Mouse (Mus musculus): ENCODE results near the gene Abcc4.
A peak's percentile ranks its signal among the peaks of the same experiment; 100 is the strongest.
"Not testable (repeated sequence)": the region's sequence is repeated elsewhere in the genome, so short reads cannot be mapped to it uniquely, and the experiment has no call there.

Gene Abcc4

DNA sequence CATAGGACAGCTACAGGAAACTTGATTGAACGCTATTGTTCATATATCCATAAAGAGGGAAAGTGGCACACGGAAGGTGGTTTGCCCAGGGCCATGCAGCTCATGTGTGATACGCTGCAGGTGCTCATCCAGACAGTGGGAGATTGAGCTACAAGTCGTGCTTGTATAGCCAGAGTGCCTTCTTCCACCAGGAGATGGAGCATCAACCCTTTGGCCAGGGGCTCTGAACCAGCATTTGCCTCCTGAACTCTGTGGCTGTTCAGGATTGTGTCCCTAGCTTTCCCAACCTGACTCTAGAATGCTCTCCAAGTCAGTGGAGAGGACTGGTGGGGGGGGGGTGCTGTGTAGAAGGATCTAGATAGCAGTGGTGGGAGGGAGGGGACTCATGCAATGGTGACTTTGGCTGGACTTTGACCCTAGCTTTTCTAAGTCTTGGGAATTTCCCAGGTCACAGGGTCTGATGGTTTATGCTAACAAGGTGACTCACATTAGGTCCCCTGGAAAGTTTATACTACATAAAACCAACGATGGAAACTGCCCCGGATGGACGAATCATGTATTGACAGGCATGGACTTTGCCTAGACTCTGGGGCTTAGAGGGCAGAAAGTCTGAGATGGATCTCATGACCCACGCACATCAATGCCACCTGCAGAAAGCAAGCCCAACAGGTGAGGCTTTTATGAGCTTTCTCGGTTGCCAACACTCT, 27.6 kb downstream of the Abcc4 start:
- DNase-seq (ENCODE audit: low spot score in 2 of 2): no peak

DNA sequence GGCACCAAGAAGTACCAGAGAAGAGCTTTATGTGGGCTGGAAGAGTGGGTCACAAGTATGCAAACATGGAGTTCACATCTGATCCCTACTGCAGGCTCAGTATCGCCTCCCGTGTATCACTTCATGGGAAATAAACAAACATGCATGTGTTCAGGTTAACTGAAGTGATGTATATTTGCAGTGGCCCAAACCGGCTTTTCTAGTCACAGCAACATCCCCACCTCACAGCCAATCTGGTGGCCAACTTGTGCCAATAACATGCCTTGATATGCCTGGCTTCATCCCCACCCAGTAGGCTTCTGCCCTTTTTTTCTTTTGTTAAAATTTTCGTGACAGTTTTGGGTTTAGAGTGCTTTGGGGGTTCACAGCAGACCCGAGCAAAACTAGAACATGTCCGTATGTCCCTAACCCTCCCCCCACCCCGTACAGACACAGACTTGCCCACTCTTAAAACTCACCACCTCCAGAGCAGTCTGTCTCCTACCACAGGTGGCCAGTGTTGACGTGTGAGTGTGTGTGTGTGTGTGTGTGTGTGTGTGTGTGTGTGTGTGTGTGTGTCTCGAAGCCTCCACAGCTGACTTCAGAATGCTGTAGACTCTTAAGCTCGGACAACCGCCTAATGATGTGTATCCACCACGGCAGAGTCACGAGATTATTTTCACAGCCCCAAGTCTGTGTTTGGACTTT, 29.6 kb downstream of the Abcc4 start:
- no peak for DNase-seq (ENCODE audit: low spot score in 2 of 2)

DNA sequence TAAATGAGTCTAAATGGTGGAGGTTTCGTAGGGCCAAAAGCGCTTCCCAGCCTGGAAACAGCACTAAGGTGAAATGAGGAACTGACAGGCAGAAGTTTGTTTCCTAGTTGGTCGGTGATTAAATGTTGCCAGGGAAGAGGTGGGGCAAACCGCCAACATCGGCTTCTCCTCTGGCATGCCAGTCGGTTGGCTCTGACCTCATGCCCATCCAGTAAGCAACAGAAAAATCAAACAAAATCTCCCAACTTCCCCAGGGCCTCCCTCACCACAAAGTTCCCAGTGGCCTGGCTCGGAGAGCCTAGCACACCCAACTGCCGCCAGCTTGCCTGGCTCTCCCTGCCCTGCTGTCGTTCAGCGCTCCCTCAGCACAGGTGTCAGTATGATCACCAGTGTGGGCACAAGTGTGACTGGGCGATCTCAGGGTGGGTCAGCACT, 31.3 kb downstream of the Abcc4 start:
- peak; percentile 60 to 61 for DNase-seq (ENCODE audit: low spot score in 2 of 2)

DNA sequence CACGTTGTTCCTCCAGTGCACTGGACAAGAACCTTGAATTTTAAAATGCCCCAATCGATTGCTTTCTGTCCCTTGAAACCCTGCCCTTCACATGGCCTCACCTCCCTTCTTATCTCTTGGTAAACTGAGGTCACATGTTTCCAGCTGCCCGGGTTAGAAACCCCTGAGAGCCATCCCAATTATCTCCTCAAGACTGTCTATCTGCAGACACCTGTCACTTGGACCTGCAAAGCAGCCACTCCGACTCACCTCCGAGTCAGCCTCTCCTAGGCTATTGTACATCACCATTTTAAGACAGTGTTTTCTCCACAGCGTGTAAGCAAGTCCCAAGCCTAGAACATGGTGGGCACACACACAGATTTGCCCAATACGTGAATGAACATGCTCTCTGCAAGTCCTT, 31.8 kb downstream of the Abcc4 start:
- DNase-seq (ENCODE audit: low spot score in 2 of 2): no peak

DNA sequence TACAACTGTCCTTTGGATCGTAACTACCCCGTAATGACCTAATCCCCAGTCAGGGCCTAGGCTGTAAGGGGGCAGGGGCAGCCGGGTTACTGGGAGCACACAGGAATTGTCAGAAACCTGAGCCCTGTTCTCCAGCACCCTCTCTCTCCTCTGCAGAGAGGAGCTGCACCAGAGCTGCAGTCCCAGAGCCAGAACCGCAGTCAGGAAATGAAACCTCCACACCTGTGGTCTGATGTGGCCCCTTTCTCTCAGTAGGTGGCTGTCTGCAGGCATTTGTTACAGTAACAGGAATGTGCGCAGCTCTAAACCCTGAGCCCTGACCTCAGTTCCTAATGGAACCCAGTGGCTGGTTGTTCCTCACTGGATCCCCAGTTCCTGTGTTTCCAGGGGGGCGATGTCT, 32.5 kb downstream of the Abcc4 start:
- DNase-seq (ENCODE audit: low spot score in 2 of 2): no peak

DNA sequence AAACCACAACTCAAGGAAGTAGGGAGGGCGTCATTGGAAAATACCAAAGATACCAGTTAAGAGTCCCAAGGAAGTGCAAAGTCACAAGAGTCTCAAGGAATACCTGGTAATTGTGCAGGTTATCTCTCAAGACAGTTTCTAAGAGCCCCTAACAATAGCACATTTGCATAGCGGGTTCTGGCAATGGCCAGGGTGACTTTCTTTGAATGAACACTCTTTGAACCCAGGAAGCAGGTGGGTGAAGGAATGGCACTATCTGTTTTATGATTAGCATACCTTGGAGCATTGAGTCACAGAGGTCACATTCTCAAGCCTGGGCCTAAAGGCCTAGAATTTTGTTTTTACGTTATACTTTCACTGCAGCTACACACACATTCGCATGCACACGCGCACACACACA, 33.1 kb downstream of the Abcc4 start:
- not testable (repeated sequence) for DNase-seq (ENCODE audit: low spot score in 2 of 2)

DNA sequence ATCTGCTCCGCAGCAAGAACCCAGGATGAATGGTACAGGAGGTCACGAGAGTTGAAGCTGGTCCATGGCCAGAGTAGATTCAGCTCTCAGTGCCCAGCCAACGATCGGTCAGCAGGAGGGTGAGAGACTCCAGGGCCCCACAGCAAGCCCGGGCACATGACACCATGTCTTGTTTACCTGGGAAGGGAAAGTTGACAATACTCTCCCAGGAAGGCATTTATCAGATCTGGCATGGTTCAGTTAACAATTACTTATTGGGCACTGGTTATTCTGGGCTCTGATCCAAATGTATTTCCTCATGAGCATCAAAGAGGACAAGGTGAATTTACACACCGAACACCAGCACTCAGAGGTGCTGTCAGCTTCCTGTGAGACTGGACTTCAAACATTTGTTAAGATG, 38.5 kb downstream of the Abcc4 start:
- DNase-seq (ENCODE audit: low spot score in 2 of 2): no peak

DNA sequence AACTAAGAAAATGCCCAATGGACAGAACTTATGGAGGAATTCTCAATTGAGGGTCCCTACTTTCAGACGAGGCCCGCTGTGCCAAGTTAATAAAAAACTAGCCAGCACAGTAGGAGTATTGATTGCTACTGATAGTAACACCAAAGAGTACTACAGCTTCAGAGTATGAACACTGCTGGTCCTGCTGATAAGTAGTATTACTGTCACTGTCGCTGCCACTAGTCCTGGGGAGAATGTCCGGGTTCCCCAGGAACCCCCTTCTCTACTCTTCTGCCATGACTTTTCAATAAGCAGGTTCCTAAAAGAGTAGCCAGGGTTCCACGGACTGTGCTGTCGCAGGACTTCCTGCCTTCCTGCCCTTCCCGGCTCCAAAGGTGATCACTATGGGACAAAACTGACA, 41.4 kb downstream of the Abcc4 start:
- no peak for DNase-seq (ENCODE audit: low spot score in 2 of 2)

DNA sequence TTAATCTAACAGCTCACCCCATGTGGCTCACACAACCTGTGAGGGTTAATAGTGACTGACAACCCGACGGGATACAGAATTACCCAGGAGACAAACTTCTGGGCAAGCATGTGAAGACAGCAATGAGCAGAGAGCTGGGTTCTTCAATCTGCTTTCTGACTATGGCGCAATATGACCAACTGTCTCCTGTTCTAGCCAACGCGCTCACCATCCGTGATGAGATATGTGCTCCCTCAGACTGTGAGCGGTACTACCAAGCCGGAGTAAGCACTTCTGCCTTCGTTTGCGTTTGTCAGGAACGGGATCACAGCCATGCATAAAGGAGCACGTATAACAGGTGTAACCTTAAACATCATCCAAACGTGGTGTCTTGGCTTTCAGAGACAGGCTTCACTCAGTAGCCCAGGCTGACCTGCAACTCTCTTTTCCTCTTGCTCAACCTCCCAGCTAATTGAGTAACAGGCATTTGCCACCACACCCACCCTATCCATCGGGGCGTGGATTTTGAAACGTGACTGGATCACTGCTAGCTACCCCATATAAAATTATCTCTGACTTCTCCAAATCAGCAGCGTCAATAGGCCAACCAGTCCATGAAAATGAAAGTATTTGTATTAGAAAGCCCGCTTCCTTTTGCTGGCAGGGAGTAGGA, 43.3 kb downstream of the Abcc4 start:
- no peak for DNase-seq (ENCODE audit: low spot score in 2 of 2)

DNA sequence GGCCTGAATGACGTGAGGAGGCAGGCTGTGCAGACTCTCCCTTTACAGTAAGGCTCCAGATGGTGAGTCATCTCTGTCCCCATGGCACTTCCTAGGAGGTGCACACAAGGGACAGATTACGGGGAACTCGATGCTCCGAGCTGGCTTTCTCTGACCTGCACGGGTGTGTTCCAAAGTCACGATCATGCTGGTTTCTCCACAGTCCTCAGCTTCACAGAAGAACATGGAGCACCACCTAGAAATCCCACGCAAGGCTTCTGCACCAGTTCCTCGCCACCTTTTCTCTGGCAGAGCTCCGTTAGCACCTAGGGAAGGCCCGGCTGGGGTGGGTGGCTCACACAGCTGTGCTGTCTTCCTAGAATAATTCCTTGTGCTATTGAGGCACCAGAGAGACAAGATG, 43.9 kb downstream of the Abcc4 start:
- DNase-seq (ENCODE audit: low spot score in 2 of 2): no peak

DNA sequence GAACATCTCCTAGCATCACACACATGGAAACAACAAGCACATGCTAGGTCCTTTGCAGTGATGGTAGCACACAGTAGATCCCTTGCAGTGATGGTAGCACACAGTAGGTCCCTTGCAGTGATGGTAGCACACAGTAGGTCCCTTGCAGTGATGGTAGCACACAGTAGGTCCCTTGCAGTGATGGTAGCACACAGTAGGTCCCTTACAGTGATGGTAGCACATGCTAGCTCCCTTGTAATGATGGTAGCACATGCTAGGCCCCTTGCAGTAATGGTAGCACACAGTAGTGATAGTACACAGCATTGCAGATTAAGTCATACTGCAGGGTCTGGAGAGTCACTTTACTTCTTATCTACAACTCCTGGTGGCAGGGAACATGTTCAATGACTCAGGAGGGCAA, 46.8 kb downstream of the Abcc4 start:
- no peak for DNase-seq (ENCODE audit: low spot score in 2 of 2)

DNA sequence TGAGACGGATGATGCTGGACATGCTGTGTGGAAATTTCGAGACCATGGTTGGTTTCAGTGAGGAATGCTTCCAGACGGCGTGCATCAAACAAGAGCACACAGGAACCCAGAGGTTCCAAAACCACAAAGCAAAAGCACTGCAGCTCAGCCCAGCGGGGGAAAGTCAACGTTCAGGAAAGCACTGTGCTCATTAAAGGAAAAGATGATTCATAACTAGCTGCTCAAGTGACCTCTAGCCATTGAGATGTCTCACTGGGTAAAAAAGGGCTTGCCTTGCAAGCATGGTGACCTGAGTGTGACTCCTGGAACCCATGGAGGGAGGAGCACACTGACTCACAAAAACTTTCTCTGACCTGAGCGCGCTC, 47.7 kb downstream of the Abcc4 start:
- no peak for DNase-seq (ENCODE audit: low spot score in 2 of 2)

DNA sequence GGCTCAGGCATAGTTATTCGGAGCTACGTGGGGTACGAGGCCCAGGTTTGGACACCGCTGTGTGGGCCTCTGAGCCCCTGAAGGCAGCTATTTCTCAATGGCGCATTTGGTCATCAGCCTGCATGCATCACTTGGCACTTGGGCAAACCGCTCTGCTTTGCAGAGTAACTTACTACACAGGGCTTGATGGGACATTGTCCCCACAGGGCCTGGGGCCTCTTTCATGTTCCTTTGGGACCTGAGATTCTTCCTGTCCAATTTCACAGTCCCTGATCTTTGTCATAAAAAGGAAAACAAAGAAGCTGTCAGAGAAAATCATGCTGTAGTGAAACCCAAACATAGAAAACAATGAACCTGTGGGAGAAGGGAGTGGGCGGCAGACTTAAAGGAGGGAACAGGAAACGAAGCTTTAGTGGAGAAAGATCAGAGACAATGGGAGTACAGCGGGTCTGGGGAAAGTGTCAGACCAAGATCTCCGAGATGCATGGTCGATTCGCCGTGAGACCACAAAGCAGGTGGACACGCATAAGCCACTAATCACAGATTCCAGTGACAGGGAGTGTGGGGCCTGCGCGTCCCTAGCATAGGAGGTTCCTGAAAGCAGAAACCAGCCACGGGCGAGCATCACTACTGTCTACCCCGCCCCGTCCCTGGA, 48.2 kb downstream of the Abcc4 start:
- DNase-seq (ENCODE audit: low spot score in 2 of 2): peak in 1 of 2 experiments; percentile 11

DNA sequence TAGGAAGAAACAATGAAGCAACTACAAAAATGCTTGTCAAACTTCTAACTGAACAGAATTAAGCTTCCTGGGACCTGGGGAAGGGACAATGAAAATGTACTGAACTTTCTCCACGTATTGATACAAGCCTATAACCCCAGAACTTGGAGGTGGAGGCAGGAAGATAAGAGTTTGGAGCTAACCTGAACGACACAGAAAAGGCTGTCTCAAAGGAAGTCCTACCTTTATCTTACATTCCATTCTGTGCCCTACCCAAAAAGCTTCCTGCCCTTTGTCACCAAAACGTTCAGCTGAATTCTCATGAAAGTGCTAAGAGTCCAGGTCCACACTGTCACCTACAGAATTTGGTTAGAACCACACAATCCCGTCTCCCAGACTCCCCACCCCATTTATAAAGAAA, 48.8 kb downstream of the Abcc4 start:
- no peak for DNase-seq (ENCODE audit: low spot score in 2 of 2)

DNA sequence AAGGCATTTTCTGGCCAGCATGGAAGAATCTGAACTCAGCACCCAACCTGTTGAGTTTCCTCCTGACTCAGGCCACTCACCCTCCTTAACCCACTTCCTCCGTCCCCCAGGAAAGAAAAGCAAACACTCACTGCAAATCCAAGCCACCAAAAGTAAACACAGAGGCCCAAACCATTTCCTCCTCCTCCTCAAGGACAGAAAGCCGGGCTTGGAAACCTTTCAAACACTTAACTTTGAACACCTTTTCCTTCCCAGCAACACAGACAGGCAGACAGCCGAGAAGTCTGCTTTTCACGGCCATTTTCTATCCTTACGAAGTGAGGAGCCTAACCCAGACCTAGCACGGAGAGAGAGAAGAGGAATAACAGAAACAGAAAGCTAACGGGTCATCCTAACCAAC, 50.0 kb downstream of the Abcc4 start:
- no peak for DNase-seq (ENCODE audit: low spot score in 2 of 2)

DNA sequence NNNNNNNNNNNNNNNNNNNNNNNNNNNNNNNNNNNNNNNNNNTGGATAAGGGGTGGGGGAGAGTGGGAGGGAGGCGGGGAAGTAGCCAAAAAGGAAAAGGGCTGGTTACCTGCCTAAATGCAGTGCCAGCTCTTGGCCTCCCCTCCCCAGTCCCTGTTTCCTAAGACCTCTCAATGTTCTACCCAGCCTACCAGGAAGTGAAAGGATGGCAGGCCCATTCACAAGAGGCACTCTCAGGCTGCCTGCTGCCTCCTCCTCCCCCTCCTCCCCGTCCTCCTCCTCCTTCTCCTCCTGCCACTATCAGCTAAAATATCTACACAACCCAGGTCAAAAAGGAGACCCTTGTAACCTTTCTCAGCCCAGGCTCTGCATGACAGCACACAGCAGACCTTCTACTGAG, 51.1 kb downstream of the Abcc4 start:
- DNase-seq (ENCODE audit: low spot score in 2 of 2): no peak

DNA sequence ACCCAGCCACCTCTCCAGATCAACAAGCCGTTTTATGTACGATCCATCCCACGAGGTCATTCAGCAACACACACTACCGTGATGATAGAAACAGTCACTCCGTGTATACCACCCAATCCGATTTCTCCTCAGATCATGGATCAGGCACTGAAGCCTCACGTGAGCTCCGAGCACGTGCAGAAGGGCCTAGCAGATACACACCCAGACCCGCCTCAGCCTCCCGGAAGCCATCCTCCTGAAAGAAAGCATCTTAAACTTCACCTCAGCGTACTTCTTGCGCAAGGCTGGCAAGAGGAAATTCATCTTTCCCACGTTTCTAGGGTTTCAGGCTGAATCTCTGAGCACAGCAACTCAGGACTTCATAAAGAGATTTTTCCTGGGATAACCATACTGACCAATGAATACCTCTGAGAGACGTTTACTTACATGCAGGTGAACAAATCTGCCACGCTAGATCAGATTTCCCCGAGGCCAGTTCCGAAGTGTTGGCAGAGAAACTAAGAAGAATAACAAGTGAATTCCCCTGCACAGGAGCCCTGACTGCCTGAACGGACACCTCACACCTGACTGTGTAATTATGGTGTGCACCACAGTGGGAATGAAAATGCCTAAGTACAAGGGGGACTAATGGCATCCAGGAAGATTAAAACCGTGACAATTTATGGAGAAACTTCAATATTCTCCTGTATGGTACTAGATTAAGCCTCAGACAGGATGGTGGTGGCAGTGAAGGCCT, 54.1 kb downstream of the Abcc4 start:
- no peak for DNase-seq (ENCODE audit: low spot score in 2 of 2)

DNA sequence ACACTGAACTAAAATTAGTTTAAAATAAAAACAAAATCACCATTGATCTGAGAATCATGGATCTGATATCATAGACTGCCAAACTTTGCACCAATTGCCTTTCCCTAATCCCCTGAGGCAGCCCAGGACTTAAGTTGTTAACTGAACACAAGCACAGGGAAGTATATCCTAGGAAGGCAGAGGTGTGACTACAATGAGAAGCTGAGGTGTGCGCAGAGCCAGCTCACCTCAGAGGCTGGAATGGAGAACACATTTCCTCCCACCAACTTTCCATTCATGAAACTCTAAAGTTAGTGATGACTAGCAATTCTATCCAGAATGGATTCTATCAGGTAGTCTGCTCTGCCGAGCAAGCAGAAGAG, 56.1 kb downstream of the Abcc4 start:
- peak in 1 of 2 experiments; percentile 8 for DNase-seq (ENCODE audit: low spot score in 2 of 2)

DNA sequence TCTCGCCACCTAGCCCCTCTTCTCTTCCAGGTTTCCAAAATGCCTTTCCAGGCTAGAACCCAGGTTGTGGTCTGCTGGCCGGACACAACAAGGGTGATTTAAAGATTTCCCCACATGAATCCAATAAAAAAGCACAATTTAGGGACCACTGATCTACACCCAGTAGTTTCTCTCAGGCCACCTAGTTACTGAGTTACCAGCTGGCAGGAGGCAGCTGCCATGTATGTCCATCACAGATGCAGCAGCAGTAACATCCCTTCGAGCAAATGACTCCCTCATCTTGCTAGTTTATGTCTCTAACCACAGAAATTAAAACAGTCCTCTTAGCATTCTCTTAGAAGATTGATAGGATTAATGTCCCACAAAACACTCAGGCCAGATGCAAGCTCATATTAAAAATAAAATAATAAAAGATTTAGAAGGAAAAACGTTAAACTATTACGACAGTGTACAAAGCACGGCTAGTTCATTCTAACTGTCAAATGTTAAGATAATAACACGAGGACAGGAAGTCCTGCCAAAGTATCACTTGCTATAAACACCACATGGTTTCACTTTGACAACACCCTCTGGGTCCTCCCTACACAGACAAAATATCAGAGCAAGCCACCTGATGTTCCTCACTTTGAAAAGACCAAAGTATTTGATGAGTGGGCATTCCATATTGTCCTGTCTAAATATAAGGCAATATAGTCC, 56.7 kb downstream of the Abcc4 start:
- no peak for DNase-seq (ENCODE audit: low spot score in 2 of 2)

DNA sequence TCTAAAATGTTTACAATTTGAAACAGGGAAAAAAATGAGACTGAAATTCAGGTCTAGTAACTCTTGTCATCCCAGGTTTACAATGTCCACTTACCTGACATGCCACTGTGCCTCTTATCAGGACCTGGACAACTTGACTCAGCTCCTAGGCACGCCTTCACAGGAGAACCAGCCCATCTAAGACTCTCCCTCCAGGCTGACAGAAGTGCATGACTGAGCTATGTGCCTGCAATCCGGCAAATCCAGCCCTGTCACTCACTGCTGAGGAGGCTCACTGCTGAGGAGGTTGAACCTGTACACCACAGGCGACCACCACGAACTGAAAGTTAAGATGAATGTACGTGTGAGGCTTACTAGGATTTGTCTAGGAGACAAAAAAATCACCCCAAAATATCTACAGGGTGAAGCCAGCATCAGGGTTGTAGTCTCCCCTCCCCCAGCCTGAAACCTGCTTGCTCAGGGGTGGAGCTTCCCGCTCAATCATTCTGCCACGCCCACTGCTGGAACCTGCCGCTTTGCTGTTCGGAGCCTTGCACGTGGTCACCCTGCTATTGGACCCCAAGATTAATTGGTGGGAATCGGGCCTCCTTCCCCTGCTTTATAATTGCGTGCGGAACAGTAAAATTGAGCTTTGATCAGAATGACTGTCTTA, 63.0 kb downstream of the Abcc4 start:
- DNase-seq (ENCODE audit: low spot score in 2 of 2): not testable (repeated sequence)

DNA sequence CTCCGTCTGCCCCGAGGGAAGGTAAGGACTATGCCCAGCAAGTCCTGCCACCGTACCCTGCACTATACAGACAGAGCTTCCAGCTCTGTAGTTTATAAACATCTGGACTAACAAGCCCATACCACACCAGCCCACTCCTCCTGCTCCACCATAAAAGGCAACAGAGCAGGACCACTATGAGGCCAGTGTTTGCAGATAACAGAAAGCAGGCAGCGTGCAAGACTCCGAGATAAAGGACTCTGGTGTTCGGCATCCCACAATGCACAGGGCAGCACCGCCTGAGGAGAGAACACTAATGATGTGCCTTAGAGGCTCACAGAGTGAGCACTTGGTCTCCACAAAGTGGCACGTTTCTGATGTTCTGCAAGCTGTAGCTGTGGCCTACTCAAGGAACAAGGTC, 63.9 kb downstream of the Abcc4 start:
- DNase-seq (ENCODE audit: low spot score in 2 of 2): no peak
